Mouse (Mus musculus): ENCODE results near the gene Cttnbp2nl.

Cttnbp2nl gene

DNA sequence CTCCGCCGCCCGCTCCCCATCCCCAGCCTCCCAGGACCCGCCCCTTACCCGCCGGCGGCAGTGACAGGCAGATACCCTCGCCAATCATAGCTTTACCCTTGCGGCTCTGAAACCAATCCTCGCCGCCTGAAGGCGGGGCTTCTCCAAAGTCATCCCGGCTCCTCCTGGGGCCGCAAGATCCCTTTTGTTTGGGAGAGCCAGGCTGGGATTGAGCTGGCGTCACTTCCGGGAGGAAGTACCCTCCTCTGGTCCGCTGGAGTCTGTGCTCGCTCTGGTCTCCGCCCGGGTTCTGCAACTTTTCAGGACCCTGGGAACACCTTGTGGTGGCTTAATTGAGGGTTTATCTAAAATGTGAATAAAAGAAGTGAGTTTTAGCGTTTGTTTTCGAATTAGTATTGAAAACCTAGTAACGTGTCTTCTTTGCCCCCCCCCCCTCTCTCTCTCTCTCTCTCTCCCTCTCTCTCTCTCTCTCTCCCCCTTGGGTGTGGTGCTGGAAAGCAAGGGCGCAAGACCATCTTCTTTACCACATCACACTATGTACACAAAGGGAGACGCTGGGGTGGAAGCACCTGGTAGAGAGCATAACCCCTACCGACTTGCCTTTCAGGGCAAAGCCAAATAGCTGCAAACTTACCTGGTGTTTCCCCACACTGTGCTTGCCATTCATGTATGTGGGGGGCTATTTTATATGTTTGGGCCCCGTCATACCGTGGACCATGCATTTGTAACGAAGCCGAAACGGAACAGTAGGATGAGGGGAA is at the start of gene Cttnbp2nl:
Gene Cttnbp2nl, minus strand, starts transcription at position 210 of the 761 bp plus-strand sequence.
- DNase-seq = peak; percentile 99

DNA sequence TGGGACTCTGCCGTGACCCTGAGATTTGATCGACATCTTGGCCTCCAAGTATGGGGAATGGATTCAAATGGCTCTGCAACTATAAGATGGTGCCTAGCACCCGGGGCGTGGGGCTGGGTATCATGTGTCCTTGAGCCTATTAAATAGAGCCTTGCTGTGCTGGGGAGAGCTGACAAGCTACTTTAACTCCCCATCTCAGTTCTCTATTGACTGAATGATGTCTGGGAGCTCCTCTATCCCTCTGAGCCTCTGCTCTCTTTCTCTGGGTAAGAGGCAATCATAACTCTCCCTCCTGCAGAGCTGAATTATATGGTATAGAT is 47.3 kb upstream of the Cttnbp2nl start:
- no peak for DNase-seq

DNA sequence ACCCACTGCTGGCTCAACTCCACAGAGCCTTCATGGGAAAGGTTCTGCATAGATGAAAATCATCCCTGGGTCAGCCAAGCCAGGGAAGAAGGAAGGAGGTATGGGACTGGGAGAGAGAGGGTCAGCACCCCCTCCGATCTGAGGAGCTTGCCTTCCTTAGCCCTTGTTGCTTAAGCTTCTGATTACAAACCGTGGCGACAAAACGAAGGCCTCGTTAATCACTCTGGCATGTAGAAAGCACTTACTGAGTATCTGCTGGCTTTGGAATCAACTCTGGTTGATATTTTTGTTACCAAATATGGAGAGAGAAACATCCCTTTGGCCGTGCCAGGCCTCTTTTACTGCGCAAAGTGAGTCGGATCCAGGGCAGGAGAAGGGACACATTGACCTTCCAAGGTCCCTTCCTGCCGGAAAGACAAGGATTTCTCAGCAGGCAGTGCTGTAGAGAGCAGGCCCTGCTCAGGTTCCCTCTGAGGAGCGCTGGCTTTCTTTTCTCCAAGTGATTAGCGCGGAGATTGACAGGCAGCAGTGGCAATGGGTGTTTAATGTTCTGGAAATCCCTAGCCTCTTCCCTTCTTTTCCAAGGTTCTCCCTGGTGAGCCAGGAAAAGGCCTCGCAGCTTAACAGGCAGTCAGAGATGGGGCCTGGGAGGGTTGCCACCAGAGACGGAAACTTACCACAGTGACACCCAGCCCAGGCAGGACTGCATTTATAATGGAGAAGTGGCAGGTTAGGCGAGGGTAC is 46.8 kb upstream of the Cttnbp2nl start:
- DNase-seq = no peak

DNA sequence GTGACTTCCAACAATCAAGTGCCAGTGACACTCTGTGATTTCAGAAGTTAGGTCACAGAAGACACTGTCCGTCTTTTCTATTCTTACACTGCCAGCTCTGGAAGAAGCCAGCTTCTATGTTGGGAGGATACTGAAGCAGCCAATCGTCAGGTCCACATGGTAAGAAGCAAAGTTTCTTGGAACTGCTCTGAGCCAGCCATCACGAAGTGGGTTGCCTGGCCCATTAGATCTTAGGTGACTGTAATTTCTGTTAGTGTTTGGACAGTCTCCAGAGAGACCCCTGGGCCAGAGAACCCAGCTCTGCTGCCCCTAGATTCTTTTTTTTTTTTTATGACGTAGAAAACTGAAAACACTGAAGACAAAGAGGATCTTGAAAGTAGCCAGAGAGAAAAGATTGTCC is 44.6 kb upstream of the Cttnbp2nl start:
- no peak for DNase-seq

DNA sequence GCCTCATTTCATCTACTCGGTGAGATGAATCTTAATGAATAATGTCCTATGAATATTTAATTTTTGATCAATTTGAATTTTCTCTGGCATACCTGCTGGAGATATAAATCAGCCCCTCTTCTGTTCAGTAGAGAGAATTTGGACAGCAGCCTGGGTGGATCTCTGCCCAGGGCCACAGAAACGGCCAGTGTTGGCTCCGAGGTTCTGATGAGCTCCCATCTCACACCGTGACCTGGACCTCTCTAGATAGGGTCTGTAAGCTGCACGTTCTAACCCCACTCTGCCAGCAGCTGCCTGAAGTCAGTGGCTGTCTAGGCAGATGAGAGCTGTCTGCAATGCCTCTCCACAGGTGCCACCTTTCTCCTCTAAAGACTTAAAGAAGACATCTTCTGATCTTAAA is 42.1 kb upstream of the Cttnbp2nl start:
- no peak for DNase-seq

DNA sequence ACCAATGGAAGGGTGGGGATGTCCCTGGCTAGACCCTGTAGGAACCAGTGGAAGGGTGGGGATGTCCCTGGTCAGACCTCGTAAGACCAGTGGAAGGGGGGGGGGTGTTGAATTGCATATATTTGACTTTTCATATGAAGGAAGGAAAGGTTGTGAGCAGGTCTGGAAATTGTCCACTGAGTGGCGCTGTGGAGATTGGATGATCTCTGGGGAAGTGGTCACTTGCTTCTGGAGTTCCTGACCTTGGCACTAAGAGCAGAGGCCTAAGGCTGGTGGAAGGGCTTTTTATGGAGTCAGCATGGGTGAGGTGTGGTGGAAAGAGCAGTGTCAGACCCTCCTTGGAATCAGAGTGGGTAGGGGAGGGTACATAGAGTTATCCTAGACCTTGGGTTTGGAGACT is 41.5 kb upstream of the Cttnbp2nl start:
- DNase-seq = no peak

DNA sequence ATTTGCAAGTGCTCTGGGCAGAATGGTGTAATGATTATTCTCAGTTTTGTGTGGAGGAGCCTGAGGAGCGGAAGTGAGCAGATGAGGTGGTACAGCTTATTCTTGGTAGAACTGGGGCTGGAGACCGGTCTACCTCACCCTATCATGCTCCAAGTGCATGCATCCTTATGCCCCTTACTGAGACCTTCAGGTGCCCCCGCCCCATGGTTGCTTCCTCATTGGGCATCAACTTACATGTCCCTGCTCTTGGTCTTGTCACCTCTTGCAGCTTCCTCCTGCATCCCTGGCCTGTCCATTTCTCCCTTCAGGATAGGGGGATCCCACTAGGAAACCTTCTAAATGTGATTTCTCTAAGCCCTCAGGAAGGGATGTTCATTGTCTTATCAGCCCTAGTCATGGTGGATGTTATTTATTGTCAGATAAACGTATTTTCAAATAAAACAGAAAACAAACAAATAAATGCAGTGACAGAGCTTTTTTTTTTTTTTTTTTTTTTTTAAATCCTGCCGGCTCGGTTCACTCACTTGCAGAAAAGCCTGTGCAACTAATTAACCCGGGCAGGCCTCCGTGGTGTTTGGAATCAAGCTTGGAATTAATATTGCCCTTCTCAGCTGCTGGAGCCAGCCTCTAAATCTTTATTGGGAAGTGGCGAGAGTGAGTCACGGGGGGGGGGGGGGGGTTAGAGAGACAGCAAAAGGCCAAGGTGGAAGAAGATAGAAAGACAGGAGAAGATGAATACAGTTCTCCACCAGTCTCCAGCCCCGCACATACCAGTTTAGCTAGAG is 40.0 kb upstream of the Cttnbp2nl start:
- DNase-seq = no peak

DNA sequence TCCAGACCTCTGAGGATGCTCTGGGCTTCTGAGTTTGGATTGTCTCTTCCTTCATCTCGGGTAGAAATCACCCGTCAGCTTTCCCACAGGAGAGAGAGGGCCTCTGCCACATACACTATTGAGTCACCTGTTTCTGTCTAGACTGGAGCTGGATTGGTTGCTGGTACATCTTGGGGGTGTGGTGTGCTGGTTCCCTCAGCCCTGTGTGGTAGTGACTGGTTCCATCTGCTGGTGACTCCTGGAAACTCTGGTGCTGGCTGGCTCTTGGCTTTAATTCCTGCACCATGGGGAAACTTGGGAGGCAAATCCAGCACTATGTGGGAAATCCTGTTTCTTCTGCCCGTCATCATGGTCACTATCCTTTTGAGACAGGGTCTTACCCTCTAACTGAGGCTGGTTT is 38.0 kb upstream of the Cttnbp2nl start:
- peak; percentile 49 for DNase-seq

DNA sequence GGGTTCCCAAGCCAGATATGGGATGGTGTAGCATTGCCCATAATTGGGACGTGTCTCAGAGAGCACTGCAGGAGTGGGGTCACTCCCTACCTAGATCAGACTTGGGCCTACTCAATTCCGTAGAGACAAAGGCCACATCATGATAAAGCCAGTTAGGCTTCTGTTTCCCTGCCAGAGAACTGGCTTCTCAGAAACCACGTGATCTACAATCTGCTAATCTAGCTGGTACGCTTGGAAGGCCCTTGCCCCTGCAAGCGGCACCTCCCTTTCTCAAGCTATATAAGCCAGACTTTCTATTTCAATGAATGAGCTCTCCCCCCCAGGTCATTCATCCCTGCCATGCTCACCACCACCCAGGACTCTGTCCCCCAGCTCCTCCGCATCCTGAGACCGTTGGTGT is 37.2 kb upstream of the Cttnbp2nl start:
- no peak for DNase-seq

DNA sequence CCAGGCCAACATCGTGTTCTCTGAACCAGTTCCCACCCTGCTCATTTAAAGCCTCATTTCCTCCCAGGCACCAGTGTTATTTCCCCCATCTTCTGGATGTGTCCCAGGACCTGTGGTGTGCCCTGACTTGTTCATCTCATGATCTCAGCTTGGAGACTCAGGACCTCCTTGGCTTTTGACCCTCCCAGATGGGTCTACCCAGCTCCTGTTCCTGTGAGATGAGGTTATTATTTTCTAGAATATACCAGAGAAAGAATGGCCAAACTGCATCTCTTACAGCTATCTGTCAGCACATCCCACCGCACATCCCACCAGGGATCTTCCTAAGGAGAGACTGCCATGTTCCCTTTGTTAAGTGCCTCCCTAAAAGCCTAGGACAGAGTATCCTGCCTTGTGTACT is 35.7 kb upstream of the Cttnbp2nl start:
- DNase-seq = no peak

DNA sequence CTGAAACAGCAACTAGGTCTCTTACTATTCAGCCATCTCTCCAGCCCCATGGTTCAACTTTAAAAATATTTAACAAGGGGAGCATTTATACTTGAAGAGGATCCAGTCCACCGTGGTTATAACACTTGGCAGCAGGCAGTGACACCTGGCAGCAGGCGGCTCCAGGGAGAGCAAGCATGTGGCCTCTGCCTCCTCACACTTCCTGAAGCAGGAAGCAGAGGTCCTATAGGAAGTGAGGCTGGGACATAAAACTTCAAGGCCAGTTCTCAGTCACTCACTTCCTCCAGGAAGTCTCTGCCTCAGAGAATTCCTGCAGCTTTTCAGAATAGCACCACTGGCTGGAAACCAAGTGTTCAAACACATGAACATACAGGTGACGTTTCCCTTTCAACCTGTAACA is 34.4 kb upstream of the Cttnbp2nl start:
- DNase-seq = no peak

DNA sequence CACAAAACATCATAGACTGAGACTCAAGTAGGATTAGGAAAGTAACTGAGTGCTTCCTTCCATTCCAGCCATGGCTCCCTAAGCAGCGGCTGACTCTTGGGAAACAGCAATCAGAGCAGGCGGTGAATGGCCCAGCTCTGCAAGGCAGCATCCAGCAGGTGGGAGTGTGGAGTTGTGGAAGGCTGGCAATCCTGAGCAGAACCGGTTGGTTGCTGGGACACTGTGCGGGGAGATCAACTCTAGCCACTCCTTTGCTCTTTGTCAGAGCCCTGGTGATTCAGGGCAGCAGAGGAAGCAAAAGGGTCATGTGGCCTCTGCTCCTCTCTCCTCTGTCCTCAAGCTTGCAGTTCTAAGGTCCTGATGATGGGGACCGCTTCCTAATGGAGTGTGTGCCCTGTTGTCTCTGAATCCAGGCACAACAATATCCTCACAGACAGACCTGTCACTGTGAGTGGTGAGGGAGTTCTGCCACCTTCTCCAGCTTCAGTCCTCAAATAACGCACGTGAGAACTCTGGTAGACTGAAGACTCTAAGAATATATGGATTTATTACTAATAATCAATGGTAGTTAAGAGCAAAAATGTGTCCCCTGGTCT is 25.4 kb upstream of the Cttnbp2nl start:
- peak; percentile 77 for DNase-seq

DNA sequence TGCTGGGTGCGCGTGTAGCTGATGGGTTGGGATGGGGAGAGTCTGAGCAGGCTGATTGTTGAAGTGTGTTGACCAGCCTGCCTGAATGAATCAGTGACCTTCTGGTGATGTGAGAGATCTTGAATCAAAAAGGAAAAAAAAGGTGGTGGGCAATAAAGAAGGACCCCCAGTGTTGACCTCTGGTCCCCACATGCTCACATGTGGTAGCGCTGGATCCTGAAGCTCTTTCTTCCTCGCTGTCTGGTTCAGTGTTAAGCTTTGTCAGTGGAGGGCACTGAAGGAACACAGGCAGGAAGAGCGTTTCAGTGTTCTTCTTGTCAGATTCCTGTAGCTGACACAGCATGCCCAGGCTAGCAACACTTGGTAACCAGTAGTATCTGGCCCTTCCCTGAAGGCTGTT is 22.9 kb upstream of the Cttnbp2nl start:
- DNase-seq = no peak

DNA sequence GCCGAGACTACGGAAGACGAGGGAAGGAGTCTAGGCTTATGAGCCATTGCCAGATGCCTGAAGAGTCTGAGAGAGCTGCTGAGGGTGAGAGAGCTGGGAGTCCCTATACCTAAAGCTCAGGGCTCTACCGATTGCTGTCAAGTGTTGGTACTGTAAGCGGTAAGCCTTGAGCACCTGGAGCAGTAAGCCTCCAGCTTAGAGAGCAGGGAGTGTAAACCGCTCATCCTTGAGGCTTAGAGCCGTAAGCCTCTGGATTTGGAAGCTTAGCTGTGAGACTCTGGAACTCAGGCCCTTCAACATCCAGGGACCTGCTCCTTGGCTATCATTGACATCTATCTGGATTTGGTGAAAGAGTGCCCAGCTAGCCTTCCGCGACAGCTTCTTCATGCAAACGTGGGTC is 19.6 kb upstream of the Cttnbp2nl start:
- DNase-seq = no peak

DNA sequence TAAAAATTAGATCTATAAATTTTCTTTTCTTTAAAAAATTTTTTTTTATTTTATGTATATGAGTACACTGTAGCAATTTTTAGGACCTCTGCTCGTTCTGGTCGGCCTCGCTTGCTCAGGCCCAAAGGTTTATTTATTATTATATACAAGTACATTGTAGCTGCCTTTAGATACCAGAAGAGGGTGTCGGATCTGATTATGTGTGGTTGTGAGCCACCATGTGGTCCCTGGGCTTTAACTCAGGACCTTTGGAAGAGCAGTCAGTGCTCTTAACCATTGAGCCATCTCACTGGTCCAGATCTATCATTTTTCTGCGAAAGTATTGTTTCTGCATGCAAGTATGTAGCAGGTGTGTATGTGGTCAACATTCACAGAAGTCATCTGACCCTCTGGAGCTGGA is 18.3 kb upstream of the Cttnbp2nl start:
- no peak for DNase-seq

DNA sequence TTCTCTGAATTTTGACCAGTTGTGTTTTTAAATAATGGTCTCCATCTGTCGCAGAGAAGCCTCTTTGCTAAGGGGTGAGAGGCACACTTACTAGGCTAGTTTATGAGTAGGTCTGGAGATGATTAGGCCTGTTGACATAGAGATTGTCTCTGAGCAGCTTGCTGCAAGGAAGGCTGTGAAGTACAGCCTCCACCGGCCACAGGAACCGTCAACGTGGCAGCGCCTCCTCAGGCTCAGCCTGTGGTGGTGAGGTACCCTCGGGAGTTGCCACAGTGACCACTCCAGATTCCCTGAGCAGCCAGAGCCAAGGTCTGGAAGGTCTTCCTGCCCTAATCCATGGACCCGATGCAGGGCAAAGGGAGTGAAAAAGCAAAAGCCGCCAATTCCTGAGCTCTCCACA is 17.6 kb upstream of the Cttnbp2nl start:
- no peak for DNase-seq

DNA sequence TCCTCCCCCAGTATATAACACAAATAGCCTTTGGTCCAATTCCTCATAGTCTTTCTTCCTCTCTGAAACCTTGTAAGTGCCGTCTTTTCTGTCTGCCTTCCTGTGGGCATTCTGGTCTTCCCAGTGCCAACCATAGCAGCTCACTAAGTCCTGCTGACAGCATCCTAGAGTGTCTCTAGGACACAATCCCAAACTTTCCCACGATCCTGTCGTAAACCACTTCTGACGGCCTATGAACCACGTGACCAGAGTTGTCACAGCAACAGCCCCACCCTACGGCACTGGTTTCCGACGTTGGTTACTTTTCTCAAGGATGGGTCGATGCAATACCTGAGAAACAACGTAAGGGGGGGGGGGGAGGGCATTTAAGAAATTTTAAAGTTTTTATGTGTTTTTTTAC is 13.6 kb upstream of the Cttnbp2nl start, which contains the start of gene 4930564D02Rik:
Gene 4930564D02Rik, plus strand, starts transcription at position 301 of the 400 bp plus-strand sequence.
- DNase-seq = no peak

DNA sequence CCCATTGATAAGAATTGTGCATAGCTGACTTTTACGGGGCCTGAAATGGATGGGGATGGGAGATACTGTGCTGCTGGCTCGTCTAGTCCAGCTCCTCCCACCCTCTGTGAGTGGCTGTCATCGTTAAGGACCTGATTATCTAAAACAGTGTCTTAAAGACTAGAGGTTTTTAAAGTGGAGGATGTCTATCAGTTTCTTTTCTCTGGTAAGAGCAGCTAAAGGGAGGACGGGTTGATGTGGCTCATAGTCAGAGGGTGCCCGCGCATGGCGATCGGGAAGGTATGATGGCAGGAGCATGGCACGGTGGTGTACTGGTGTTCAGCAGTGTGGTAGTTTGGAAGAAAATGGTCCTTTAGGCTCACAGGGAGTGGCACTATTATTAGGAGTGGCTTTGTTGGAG is 9.7 kb upstream of the Cttnbp2nl start:
- no peak for DNase-seq

DNA sequence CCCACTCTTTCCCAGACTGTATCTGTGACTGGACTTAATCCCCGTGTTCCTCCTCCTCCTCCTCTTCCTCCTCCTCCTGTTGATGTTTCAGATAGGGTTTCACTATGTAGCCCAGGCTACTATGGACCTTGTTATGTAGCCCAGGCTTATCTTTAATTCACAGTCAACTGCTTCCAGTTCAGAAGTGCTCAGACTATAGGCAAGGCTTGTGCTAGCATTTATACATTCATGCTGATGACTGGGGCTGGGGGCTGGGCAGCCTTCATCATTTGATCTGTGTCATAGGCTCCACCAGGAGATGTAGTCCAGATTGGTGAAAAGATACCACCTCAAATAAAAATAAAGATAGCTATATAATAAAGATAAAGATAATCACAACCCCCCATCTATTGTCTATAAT is 9.0 kb upstream of the Cttnbp2nl start:
- no peak for DNase-seq

DNA sequence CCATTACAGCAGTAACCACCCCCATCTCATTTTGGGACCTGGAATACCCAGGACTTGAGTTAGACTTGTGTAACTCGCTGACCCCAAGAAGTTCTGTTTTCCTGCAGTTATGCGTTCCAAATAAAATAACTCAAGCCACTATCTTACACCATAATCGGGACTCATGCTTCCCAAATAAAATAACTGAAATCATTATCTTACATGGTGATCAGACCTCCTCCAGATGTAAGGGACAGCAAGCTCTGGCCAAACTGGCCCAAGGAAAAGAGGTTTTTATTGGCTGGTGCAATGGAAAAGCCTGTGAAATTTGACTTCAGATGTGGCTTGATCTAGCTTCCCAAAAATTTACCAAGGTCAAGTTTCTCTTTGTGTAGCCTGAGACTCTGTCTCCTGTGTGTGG is 8.6 kb upstream of the Cttnbp2nl start:
- DNase-seq = no peak

DNA sequence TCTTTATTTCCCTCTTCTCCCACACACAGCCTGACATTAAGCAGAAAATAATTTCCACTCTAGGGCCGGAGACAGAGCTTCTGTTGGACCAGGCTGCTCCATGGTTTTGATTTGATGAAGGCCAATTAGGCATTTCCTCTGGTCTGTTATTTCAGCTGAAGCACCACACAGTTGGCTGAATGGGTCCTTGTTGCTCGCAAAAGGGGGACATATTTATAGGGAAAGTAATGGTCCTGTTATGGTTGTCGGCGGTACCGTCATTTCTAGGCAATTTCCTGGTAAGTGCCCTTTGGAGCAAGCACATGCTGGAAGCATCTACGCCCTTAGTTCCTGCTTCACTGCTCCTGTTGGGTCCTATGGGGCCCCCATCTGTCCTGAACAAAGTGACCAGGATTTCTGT is 8.0 kb upstream of the Cttnbp2nl start:
- DNase-seq = no peak

DNA sequence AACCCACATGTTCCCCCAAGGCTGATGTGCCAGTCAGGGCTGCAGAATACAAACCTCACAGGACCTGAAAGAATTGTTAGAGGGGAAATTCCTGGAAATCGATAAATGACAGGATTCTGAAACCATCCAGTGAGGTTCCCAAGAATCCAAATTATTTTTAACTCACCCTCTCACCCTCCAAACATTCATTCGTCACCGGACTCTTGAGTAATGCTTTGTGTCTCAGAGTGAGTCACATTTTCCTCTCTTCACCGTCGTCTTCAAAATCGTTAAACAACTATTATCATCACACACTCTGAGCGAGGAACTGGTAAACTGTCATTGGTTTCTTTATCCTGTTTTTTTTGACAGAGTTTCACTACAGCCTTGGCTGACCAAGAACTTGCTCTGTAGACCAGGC is 7.0 kb upstream of the Cttnbp2nl start:
- DNase-seq = no peak

Data from right cerebral cortex, postnatal 25 days (tissue).